Mouse (Mus musculus) ovary, postnatal 14 days (tissue): ENCODE measurements around the gene Olfr904.

Experiments used
- DNase-seq: peaks from one replicate; pipeline ENCODE4 v3.0.0; 2022; ENCODE audit warnings: low spot score

The Olfr904 gene

DNA sequence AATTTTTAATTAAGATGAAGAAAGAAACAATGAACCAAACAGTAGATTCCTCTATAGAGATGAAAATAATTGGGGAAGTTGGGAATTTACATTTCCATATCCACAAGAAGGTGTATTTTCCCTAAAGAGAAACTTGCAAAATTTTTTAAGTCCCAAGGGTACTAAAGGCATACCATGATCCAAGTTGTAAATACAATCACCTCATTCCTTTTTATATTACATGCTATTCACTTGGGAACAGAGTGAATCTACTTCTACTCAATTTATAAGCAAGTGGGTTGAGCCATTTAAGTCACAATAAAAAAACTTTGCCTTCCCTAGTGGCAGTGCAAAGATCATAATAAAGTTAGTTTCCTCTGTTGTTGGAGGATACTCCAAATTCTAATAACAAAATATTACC, at the start of gene Olfr904:
Gene Olfr904 (plus strand): TSS at position 301 of the 400 bp plus-strand sequence.
- no peak for DNase-seq

DNA sequence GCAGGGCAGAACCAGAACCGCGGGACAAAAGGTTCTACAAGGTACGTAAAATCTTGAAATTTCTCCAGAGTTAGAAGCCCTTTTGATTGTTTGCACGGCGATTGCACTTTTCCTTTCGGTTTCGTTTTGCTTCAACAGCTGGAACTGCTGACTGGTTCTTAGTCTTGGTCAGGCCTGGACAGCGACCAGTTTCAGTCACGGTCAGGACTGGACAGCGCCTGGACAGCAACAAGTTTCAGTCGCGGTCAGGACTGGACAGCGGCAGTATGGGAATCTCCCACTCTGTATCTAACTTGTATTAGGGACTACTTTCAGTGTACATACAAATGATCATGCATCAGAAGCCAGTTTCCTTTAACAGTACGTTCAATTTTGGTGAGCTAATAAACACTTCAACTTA, 49.4 kb upstream of the Olfr904 start:
- DNase-seq = peak; percentile 1

DNA sequence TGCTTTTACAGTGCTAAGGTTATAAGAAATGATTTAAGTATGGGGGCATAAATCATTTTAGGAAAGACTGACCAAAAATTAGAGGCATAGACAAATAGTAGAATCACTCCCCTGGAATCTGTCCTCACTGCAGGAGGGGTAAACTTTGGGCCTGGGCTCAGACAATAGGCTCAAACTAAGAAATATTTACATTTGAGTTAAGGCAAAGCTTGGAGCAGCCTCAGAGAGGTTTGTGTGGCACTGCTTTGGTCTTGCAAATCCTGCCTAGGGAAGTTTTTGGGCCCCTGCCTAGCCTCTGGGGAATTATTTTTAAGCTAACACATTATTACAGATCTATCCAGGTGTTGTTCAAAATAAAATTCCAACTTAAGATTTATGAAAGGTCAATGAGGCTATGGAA, 39.1 kb upstream of the Olfr904 start:
- no peak for DNase-seq

DNA sequence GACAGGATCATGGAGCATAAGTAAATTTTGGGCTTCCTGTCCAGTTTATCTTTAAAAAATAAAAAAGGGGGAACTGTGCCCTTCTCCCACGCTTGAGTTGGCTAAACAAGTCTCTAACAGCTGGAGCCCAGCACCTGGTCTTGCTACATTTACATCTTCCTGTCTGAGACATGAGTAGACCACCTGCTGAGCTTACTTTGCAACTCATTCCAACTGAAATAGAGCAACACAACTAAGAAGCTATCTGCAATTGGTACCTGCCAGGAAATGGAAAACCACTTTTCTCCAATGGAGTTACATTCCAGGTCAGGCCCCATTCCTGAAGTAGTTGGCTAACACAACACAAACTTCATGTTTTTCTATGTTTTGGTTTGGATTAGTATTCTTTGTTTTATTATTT, 35.9 kb upstream of the Olfr904 start:
- DNase-seq = no peak

DNA sequence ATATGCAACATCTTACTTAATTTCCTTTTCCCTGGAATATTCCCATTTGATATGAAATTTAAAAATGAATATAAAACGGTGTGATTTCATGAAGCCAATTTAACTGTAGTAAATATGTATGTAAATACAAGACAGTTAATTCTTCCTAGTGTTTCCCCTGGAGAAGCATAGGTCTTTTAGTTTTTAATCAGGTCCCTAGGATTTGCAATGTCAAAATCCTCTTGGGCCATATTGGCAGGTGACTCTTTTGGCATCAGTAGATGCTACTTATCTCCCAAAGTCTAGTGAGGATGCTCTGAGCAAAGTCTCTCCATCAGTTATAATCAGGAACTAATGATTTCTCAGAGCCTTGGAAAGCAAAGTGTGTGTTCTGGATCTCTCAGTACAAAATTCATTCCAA, 33.8 kb upstream of the Olfr904 start, which contains the start of gene Olfr901:
Gene Olfr901 (plus strand): TSS at position 301 of the 400 bp plus-strand sequence.
- no peak for DNase-seq

DNA sequence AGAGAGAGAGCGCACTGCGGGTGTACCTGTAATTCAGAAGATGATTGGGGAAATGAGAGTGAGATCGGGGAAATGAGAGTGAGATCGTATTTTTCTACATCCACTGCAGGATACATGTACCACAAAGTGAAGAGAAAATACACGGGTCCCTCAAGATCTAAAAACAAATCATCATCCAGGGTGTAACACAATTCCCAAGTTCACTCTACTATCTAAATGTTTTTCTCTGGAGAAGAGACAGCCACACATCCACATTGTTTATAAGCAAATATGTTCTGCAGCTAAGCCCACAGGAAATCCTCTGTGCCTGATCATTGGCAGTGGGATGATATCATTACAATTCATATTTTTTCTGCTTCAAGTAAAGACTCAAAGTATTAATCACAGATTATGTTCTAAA, 15.6 kb upstream of the Olfr904 start, which contains the start of gene Olfr902:
Gene Olfr902 (plus strand): TSS at position 301 of the 400 bp plus-strand sequence.
- no peak for DNase-seq

DNA sequence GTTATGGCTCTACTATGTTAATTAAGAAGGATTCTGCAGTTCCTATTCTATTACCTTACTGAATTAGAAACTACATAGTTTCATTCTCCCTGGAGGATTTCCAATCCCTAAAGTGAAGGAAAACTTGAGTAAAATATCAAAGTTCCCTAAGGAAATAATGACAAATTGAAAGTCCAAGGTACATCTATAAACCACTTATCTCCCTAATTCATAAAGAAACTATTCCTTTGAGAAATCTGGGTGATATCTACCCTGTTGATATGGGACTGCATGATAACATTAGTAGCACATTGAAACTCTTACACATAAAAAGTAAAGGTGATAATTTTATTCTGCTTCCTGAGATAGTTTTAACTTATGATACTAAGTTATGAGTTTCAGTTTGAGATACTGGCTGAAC, 7.9 kb downstream of the Olfr904 start, which contains the start of gene Olfr905:
Gene Olfr905 (plus strand): TSS at position 301 of the 400 bp plus-strand sequence.
- DNase-seq = no peak

DNA sequence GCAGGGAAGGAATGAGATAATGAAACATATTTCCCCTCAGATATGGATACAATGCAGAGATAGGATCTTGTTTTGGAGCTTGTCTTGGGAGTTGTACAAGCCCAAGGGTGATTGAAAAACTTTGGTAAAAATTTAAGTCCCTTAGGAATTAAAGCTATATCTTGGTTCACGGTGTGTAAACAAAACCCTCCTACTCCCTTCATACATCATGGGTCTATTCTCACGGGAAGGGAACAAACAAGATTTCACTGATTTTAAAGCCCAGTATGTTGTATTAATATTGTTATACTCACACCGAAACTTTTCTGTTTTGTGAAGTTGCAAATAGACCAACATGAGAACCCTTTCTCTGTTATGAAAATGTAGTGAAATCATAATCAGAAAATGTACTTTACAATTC, 23.8 kb downstream of the Olfr904 start, which contains the start of gene Olfr906:
Gene Olfr906 (plus strand): TSS at position 301 of the 400 bp plus-strand sequence.
- no peak for DNase-seq

DNA sequence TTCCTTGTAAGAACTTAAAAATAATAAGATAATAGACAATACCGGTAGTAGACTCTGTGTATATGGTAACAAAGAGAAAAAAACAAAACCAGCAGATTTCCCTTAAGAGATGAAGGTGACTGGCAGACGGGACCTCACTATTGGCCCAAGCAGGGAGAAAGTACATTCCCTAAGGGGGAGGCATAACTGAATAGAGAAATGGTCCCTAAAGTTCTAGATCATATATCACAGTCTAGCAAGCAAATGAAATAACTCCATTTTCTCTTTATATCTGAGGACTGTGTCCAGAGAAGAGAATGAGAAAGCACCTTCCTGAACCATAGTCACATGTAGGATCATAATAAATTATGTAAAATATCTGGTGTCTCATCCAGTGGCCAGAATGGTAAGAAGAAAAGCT, 32.6 kb downstream of the Olfr904 start, which contains the start of gene Olfr907:
Gene Olfr907 (plus strand): TSS at position 301 of the 400 bp plus-strand sequence.
- no peak for DNase-seq

DNA sequence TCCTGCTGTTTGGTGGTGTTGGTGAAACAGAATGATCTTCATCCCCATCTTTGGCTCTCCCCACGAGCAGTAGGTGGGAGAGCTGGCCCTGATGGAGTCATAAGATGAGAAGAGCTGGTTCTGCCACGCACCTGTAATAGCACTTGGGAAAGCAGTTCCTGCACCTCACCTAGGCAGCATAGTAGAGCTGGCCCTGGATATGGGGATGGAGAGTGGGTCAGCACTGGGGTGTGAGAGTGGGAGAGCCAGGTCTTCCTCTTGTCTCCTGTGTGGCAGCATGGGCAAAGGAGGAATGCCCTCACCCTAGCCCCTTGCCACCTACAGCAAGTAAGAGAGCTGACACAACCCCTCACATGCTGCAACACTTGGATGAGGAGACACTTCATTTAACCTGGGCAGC, 49.4 kb downstream of the Olfr904 start:
- no peak for DNase-seq
